Mouse (Mus musculus) thymus, adult 2 months (tissue): ENCODE data around the gene Fxr2.

Source experiments
- CTCF ChIP-seq: fragments of 200-500 bp; IDR thresholded peaks from 2 replicates; pipeline ENCODE4 v1.5.1; 2012; ENCODE audit warnings: mild to moderate bottlenecking, control low read depth, low read length, moderate library complexity, borderline replicate concordance; ENCODE audit not compliant: control insufficient read depth, poor library complexity, insufficient read depth; ENCODE audit errors: extremely low read depth
- POLR2A ChIP-seq: fragments of 200-500 bp; IDR thresholded peaks from 2 replicates; pipeline ENCODE4 v1.6.1; 2012; ENCODE audit warnings: mild to moderate bottlenecking, low read length, control low read depth, moderate library complexity; ENCODE audit not compliant: control insufficient read depth, poor library complexity, insufficient read depth; ENCODE audit errors: extremely low read depth

GRCm38 (mm10) chr11:69610899-69611298 is 21.9 kb upstream of the Fxr2 start:
- TF ChIP-seq CTCF (no peak), POLR2A (no peak)
